Mouse (Mus musculus): Measurements from ENCODE around the gene Lgals2.

DNA sequence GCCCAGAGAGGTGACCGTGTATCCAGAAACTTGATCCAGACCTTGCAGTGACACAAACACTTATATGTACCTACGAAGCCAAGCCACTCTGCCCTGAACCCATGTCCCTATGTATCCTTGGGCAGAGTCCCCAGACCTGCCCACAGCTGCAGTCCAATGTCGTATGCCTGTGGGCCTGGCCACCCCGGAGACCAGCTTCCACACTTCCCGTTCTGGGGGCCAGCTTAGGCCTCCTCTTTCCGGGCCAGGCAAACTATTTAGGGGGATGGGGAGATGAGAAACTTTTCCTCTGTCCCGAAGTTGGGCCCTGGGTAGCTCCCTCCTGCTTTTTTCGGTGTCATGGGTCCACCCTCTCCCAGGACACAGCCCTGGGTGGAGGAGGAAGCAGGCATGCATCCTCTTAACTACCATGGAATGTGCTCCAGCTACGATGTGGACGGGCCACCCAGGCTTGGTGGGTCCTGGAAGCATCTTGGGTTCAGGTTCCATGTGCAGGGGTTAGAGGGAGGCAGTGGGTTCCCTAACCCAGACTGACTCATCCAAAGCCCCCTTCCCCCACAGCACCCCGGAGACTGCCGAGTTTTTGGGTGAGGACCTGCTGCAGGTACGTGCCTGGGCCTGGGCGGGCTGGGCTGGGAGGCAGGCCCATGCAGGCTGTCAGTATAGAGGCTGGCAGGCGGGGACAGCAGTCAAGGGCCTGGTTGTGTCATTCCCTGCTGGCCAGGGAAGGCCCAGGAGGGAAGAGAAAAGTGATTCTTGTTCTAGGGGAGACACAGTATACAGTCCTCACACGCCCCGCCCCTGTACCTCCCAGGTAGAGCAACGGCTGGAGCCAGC, 45.5 kb upstream of the Lgals2 start:
- TF ChIP-seq CTCF (IDR thresholded peaks at IDR 0.05; ENCODE audit: borderline replicate concordance, control insufficient read depth, extremely low read depth, insufficient read depth, low read length, poor library complexity) (no peak), POLR2A (IDR thresholded peaks at IDR 0.05; ENCODE audit: control insufficient read depth, extremely low read depth, insufficient read depth, low read length, poor library complexity) (no peak)

Measured in thymus, adult 2 months (tissue).